Mouse (Mus musculus): ENCODE measurements around the gene Pdyn. TPM values are rescaled to one million over a fixed set of nuclear protein-coding genes. Genes with fewer than 3 reads are reported as not detected.

The Pdyn gene
- polyA plus RNA-seq, 1 experiment from 2014 or later = 20.5 TPM

Other genes with a start within 250 kb of the Pdyn start
- not detected in 2 replicates for gene F830045P16Rik, start 163.2 kb downstream of the Pdyn start, polyA plus RNA-seq (2014; fragmentation: Nextera tagmentation; extraction: Ambion mirVana)
- 38.6 and 40.7 TPM in 2 replicates for gene Sirpa, start 107.0 kb downstream of the Pdyn start, polyA plus RNA-seq (2014; fragmentation: Nextera tagmentation; extraction: Ambion mirVana)
- gene Stk35, start 100.7 kb upstream of the Pdyn start, polyA plus RNA-seq (2014; fragmentation: Nextera tagmentation; extraction: Ambion mirVana) = 10.3 and 12.1 TPM in 2 replicates